Mouse (Mus musculus) mature B cell (primary cell): ENCODE measurements around the gene Unc93a.
"Not testable (repeated sequence)": the region's sequence is repeated elsewhere in the genome, so short reads cannot be mapped to it uniquely, and the experiment has no call there.

Experiments used
- in situ Hi-C: fragments of 300-500 bp; cut with MboI; formaldehyde crosslinking; loops from 2 replicates; pipeline ENCODE4 v1.14.3; 2019

Unc93a gene

DNA sequence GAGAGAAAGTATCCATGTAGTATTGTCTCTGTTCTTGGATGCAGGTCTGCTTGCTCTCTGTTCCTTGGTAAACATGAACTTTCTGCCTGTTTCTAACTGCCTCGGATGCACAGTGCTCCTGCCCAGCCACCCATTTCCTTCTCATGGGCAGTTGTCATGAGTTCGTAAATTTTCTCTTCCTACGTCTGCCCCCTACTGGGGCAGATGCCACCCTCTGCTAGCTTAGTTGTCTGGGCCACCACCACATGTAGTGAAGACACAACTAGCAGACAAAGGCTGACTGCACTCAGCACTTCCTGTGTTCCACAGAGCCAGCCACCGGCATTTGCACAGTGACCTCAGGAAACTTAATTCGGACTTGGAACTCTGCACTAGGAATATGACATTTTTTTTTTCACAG is 62.4 kb downstream of the Unc93a start:
- in situ Hi-C loops, result not testable (repeated sequence)

- in situ Hi-C loops, result not testable (repeated sequence)
These were observed 63.7 kb downstream of the Unc93a start for GRCm38 (mm10) chr17:13067864-13068385.

DNA sequence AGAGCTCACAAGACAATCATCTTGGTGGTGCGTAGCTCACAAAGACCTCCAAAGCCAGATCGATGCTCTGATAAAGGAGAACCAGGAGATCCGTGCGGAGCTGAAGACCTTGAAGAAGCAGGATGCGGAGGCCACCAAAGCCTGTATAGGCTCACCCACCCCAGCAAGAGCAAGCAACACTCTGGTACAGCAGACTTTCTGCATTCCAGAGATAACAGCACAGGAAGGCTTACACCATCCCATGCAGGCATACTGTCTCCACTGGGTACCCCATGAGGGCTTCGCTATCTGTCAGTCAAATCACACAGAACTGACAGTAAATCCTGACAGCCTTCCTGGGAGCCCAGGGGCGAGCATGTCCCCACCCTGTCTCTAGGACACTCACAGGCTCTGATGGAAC is 68.7 kb downstream of the Unc93a start:
- in situ Hi-C loops, result not testable (repeated sequence)

- in situ Hi-C loops, result not testable (repeated sequence)
These were observed 70.8 kb downstream of the Unc93a start, which contains the start of gene Tcp10b for GRCm38 (mm10) chr17:13060804-13061203. Tcp10b (plus strand) TSS chr17:13061104.
